Mouse (Mus musculus): ENCODE measurements around the gene Il11. TPM values are rescaled to one million over a fixed set of nuclear protein-coding genes. Genes with fewer than 3 reads are reported as not detected.
"Not testable (repeated sequence)": the region's sequence is repeated elsewhere in the genome, so short reads cannot be mapped to it uniquely, and the experiment has no call there.

Gene Il11
- not detected in 2 replicates for polyA plus RNA-seq (2016; fragmentation: Nextera tagmentation; extraction: Ambion mirVana)

DNA sequence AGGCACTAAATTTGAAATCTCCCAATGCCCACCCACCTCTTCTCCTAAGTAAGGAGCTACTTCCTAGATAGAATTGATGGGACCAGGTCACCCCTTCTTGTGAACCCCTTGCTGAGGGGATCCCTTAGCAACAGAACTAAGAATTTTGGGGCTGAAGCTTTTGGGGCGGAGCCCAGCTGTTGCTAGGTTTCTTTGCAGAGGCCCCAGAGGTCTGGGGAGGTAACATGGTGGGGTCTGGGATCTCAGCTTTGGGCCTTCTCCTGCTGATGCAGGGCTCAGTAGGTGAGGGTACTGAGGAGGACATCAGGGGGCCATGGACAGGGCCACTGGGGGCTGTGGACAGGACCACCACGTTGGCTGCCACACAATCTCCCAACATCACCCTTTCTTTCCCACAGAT is at the start of gene Il11, which contains the start of gene Tmem190:
Il11 (minus strand) TSS at position 101 of the 400 bp plus-strand sequence.
Tmem190 (plus strand) TSS at position 179 of the 400 bp plus-strand sequence.
- Histone ChIP-seq H3K36me3 (replicated peaks) (no peaks in the 10 kb centered on the region), H3K27me3 (ENCODE audit: poor library complexity, severe bottlenecking) (peaks cover 75% of the 10 kb centered on the region), H3K9me3 (no peaks in the 10 kb centered on the region), H3K4me1 (peaks cover 25% of the 10 kb centered on the region), H3K4me3 (no peak within 1 kb of the TSS), H3K27ac (0 out of 2 replicates have a peak within 1 kb of the TSS, but pooled peaks have one; percentile 44)
- no peak for DNase-seq (ENCODE audit: extremely low spot score, low spot score)
- 70% methylated on average over 2 of the region's 2 CpGs for WGBS

DNA sequence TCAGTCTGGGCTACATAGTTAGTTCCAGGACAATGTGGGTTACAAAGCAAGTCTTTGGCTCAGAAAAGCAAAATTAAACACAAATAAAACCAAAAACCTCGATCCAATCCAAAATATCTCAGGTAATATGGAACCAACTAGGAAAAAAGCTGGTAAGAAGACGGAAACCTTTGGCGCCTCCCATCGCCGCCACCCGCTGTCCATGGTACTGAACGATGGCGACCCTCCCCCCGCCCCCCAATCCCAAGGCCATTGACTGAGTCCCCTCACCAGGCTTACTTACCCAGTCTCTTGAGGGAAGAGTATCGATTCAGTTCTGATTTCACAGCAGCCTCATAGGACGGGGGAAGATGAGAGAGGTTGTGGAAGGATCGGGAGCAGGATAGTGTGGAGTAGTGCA is 47.8 kb upstream of the Il11 start:
- Histone ChIP-seq H3K4me3 (no peak overlapping the region), H3K9me3 (no peaks in the 10 kb centered on the region), H3K4me1 (peaks cover 10% of the 10 kb centered on the region; the same call in 1 of the 2 replicates), H3K36me3 (replicated peaks) (no peaks in the 10 kb centered on the region), H3K27ac (no peak overlapping the region), H3K27me3 (ENCODE audit: poor library complexity, severe bottlenecking) (peaks cover 51% of the 10 kb centered on the region)
- 8% methylated on average over 12 of the region's 12 CpGs for WGBS
- DNase-seq (ENCODE audit: extremely low spot score, low spot score) = peak; percentile 29

DNA sequence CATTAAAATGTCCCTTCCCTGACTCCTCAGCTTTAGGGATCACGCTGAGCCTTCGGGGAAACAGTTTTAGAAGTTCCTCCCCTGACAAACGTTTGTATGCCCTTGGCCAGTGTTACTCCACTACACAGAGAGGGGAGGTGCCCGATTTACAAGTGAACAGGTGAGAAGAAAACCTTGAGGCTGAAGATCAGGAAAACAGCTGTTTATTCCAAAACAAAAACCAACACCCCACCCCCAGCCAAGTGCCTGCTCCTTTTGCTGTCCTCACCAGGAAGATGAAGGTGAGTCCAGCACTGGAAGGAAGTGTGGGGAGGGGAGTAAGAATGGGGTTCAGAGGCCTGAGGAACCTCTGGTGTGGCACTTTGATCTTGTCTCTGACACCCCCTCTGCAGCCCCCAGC is 42.7 kb upstream of the Il11 start:
- Histone ChIP-seq H3K27me3 (ENCODE audit: poor library complexity, severe bottlenecking) (peaks cover 11% of the 10 kb centered on the region), H3K4me1 (peaks cover 19% of the 10 kb centered on the region), H3K27ac (no peak overlapping the region), H3K36me3 (replicated peaks) (no peaks in the 10 kb centered on the region), H3K9me3 (no peaks in the 10 kb centered on the region), H3K4me3 (no peak overlapping the region)
- WGBS = 58% methylated on average over 4 of the region's 4 CpGs
- no peak for DNase-seq (ENCODE audit: extremely low spot score, low spot score)

DNA sequence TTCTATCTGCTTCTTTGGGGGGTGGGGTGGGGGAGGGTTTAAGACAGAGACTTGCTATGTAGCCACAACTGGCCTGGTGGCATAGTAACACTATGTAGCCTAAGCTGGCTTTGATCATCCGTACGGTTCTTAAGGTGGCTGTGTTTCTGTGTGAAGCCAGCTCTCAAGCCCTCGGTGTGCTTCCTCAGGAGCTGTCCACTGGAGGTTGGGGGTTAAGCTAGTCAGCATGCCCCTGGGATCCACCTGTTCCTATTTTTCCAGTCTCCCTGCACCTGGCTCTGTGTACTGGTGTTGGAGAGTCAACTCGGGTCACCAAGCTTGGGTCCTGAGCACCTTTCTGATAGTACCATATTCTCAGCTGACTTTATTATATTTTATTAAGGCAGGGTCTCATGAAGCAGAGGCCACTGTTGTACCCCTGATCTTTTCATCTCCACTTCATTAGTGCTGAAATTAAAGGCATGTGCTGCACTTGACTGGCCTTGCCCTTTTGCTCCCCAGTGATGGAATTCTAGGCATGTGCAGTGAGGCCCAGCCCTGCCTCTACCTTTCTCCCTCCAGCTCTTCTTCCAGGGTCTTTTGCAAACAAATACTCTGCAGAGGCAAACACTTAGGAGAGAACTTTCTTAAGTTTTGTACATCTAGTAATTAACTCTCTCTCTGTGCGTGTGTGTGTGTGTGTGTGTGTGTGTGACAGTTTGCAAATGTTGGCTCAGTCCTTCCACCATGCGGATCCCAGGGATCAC is 39.7 kb upstream of the Il11 start:
- no peak for DNase-seq (ENCODE audit: extremely low spot score, low spot score)
- H3K27ac ChIP-seq = no peak overlapping the region
- no peaks in the 10 kb centered on the region for H3K36me3 ChIP-seq (replicated peaks)
- no peaks in the 10 kb centered on the region for H3K27me3 ChIP-seq (ENCODE audit: poor library complexity, severe bottlenecking)
- H3K9me3 ChIP-seq = no peaks in the 10 kb centered on the region
- 70% methylated on average over 6 of the region's 6 CpGs for WGBS
- no peak overlapping the region for H3K4me3 ChIP-seq
- H3K4me1 ChIP-seq = peaks cover 19% of the 10 kb centered on the region

DNA sequence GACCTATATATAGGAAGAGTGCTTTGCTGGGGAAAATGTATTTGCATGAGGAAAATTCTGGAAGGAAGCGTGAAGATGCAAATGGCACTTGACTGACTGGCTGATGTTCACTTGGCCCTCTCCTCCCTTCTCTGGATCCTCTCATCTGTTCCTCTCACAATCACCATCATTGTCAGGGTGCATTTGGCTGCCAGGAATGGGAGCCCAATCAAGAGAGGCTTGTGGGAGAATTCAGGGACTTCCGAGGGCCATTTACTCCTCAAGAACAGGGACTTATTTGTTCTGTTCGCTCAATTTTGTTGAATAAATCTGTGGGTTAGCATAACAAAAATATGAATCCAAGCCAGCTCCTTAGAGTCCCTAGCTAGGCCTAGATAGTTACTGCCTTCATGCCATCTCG is 39.0 kb upstream of the Il11 start:
- H3K36me3 ChIP-seq (replicated peaks) = no peaks in the 10 kb centered on the region
- no peaks in the 10 kb centered on the region for H3K9me3 ChIP-seq
- WGBS = 86% methylated on average over 4 of the region's 4 CpGs
- peaks cover 19% of the 10 kb centered on the region for H3K4me1 ChIP-seq
- H3K4me3 ChIP-seq = no peak overlapping the region
- no peaks in the 10 kb centered on the region for H3K27me3 ChIP-seq (ENCODE audit: poor library complexity, severe bottlenecking)
- DNase-seq (ENCODE audit: extremely low spot score, low spot score) = no peak
- H3K27ac ChIP-seq = no peak overlapping the region

DNA sequence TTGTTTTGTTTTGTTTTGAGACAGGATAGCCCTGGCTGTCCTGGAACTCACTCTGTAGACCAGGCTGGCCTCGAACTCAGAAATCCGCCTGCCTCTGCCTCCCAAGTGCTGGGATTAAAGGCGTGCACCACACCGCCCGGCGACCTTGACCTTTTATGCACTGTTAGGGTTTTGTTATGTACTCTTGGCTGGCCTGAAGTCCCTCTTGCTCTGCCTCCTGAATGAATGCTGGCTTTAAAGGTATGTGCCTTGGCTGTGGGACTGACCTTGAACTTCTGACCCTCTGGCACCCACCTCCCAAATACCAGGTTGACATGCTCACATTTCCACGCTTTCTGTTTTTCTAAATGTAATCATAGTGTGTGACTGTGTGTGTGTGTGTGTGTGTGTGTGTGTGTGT is 38.3 kb upstream of the Il11 start:
- DNase-seq (ENCODE audit: extremely low spot score, low spot score); H3K36me3 ChIP-seq (replicated peaks): not testable (repeated sequence)

DNA sequence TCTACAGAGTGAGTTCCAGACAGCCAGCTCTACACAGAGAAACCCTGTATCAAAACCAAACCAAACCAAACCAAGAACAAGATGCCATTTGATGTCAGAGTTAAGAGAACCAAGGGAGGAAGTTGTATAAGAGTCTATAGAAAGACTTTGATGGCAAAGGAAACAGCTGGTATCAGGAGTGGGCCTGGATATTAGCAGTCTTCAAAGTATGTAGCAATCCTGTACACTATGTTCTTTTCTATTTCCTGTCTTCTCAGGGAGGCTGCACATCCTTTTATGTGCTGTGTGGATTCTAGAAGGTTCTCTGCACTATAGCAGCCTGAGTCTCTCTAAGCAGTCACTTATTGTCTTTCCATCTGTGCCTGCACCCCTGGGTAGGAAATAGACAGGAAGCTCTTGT is 33.9 kb upstream of the Il11 start:
- Histone ChIP-seq H3K27ac (no peak overlapping the region), H3K4me3 (no peak overlapping the region), H3K27me3 (ENCODE audit: poor library complexity, severe bottlenecking) (no peaks in the 10 kb centered on the region), H3K9me3 (no peaks in the 10 kb centered on the region), H3K36me3 (replicated peaks) (peaks cover under 1% of the 10 kb centered on the region; the same call in 1 of the 2 replicates), H3K4me1 (peaks cover 8% of the 10 kb centered on the region)
- DNase-seq (ENCODE audit: extremely low spot score, low spot score) = no peak

More for the DNA sequence above, 38.3 kb upstream of the Il11 start:
- H3K4me3 ChIP-seq; H3K27ac ChIP-seq; H3K9me3 ChIP-seq; H3K27me3 ChIP-seq (ENCODE audit: poor library complexity, severe bottlenecking): not testable (repeated sequence)
- WGBS = 92% methylated on average over 7 of the region's 7 CpGs
- peaks cover 19% of the 10 kb centered on the region for H3K4me1 ChIP-seq

DNA sequence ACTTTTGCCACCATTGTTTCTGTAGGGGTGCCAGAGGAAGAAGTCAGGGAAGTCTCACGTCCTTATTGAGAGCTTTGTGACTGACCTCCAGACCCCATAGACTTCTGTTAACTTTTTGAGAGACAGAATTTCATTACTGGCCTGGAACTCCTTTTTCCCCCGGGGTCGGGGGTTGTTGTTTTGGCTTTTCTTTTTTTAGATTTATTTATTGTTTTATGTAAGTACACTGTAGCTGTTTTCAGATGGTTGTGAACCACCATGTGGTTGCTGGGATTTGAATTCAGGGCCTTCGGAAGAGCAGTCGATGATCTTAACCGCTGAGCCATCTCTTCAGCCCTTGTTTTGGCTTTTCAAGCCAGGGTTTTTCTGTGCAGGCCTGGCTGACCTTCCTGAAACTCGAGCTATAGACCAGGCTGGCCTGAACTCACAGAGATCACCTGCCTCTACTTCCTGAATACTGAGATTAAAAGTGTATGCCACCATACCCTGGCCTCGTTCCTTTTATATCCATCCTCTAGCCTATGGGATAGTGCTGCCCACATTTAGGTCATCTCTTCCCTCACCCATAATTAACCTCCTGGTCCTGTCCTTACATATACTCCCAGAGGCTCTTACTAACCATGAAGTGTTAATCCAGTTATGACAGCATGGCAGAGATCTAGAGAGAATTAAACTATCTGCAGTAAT is 30.6 kb upstream of the Il11 start:
- H3K36me3 ChIP-seq (replicated peaks) = peaks cover 34% of the 10 kb centered on the region
- no peaks in the 10 kb centered on the region for H3K27me3 ChIP-seq (ENCODE audit: poor library complexity, severe bottlenecking)
- H3K9me3 ChIP-seq = no peaks in the 10 kb centered on the region
- peaks cover 37% of the 10 kb centered on the region for H3K4me1 ChIP-seq
- peak overlapping the region; percentile 100 for H3K4me3 ChIP-seq
- 23% methylated on average over 8 of the region's 8 CpGs for WGBS
- DNase-seq (ENCODE audit: extremely low spot score, low spot score) = no peak
- H3K27ac ChIP-seq = peak overlapping the region; percentile 98

DNA sequence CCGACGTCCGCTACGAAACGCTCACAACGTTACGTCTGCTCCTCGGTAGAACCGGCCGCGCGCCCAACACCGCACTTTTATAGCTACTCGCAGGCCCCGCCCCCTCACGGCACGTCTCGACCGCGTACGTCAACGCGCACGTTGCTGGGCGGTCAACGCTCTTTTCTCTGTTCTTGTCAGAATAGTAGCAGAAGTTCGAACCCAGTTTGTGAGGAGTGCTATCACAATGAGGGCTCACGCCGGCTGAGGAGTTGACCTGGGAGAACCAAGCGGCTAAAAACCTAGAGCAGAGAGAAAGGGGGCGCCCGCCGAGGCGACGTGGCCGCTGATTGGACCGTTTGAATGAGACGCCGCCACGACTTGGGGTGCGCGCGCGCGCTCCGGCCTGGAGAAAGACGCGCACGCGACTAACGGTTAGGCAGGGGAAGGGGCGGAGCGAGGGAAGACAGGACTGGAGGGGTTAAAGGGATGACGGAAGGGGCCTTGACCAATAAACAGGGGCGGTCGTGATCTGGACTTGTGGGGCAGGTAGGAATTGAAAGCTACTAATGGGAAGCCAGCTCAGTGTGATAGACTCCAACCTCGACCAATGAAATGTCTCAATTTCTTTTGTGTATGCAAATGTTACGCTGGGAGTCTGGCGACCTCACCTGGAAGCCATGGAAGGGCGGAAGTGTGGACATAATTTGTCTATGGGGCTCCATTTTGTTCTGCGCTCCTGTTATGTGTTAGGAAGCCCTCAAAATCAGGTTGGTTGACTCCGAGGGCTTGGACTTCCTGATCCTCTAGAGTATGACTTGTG is 29.8 kb upstream of the Il11 start, which contains the start of gene Ube2s:
Ube2s (minus strand) TSS at position 288 of the 802 bp plus-strand sequence.
- H3K36me3 ChIP-seq (replicated peaks) = peaks cover 39% of the 10 kb centered on the region
- H3K4me3 ChIP-seq = peak within 1 kb of the TSS; percentile 100
- H3K9me3 ChIP-seq = no peaks in the 10 kb centered on the region
- under 1% methylated on average over 62 of the region's 62 CpGs for WGBS
- peak; percentile 99 for DNase-seq (ENCODE audit: extremely low spot score, low spot score)
- peaks cover 37% of the 10 kb centered on the region for H3K4me1 ChIP-seq
- H3K27ac ChIP-seq = peak within 1 kb of the TSS; percentile 98
- no peaks in the 10 kb centered on the region for H3K27me3 ChIP-seq (ENCODE audit: poor library complexity, severe bottlenecking)

DNA sequence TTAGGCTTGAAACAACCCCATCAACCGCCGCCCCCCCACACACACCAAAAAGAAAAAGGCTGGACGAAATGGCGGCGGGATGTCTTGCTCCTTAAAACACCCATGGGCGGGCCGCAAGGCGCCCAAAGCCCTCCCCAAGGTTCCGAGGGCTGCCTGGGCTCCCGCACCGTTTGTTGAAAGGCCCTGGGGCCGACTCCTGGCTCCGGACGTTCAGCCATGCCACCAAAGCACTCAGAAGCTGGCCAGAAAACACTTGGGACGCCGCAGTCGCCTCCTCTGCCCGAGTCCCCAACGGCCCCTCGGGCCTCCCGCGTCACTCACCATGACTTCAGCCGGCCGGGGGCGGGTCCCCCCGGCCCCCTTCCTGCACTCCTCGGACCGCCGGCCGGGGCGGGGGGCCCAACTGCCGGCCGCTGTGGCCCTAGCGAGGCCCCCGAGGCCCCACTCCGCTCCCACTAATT is 29.2 kb upstream of the Il11 start:
- Histone ChIP-seq H3K36me3 (replicated peaks) (peaks cover 45% of the 10 kb centered on the region), H3K27me3 (ENCODE audit: poor library complexity, severe bottlenecking) (no peaks in the 10 kb centered on the region), H3K9me3 (no peaks in the 10 kb centered on the region), H3K4me1 (peaks cover 37% of the 10 kb centered on the region), H3K27ac (peak overlapping the region; percentile 98), H3K4me3 (peak overlapping the region; percentile 100)
- peak; percentile 49 for DNase-seq (ENCODE audit: extremely low spot score, low spot score)
- WGBS = 0% methylated on average over 35 of the region's 36 CpGs

DNA sequence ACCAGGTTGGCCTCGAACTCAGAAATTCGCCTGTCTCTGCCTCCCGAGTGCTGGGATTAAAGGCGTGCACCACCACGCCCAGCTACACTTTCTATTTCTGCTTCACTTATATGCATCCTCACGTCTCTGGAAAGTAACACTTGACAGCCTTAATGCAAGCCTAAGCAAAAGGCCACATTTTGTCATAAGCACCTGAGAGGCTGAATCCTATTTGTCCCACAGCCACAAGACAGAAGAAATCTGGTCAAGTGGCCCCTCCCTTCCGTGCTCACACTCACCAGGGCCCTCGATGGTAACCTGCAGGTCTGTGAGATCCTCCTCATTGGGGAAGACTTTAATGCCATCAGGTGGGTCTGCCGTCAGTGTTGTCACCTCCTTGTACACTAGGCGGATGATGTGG is 28.5 kb upstream of the Il11 start:
- peak overlapping the region; percentile 98 for H3K27ac ChIP-seq
- peaks cover 53% of the 10 kb centered on the region for H3K36me3 ChIP-seq (replicated peaks)
- not testable (repeated sequence) for DNase-seq (ENCODE audit: extremely low spot score, low spot score); H3K9me3 ChIP-seq; H3K27me3 ChIP-seq (ENCODE audit: poor library complexity, severe bottlenecking)
- H3K4me1 ChIP-seq = peaks cover 37% of the 10 kb centered on the region
- H3K4me3 ChIP-seq = peak overlapping the region; percentile 100
- WGBS = 47% methylated on average over 10 of the region's 10 CpGs

DNA sequence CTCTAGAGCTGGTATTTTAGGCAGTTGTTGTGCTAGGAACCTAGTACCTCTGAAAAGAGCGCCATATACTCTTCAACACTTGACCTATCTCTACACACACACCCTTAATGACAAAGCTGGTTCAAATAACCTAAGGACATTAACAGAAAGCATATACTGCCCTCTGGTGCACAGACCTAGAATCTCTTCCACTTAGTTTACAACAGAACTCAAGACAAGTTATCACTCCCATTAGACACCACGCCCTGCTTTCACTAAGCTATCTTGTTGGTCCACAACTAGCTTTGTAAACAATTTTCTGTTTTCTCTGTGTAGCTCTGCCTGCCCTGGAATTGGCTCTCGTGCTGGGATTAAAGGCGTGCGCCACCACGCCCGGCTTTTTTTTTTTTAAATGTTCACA is 24.1 kb upstream of the Il11 start:
- Histone ChIP-seq H3K36me3 (replicated peaks) (peaks cover 80% of the 10 kb centered on the region), H3K4me3 (no peak overlapping the region), H3K27ac (no peak overlapping the region), H3K9me3 (no peaks in the 10 kb centered on the region), H3K27me3 (ENCODE audit: poor library complexity, severe bottlenecking) (no peaks in the 10 kb centered on the region), H3K4me1 (peaks cover 29% of the 10 kb centered on the region)
- 95% methylated on average over 7 of the region's 7 CpGs for WGBS
- DNase-seq (ENCODE audit: extremely low spot score, low spot score) = no peak

Data from forebrain, embryonic 10.5 days (tissue).